Mouse (Mus musculus) embryonic facial prominence, embryonic 11.5 days (tissue): Measurements from ENCODE around the gene Lef1. TPM values are rescaled to one million over a fixed set of nuclear protein-coding genes. Genes with fewer than 3 reads are reported as not detected.
A peak's percentile ranks its signal among the peaks of the same experiment; 100 is the strongest.

Experiments
- ATAC-seq: fragments of 200-750 bp; cut with Nextera tagmentation; replicated peaks from 2 replicates; pipeline ENCODE4 v1.8.0; 2017; ENCODE audit warnings: low read depth; ENCODE audit not compliant: insufficient number of reproducible peaks, low FRiP score, low TSS enrichment
- DNase-seq: peaks from one replicate; pipeline ENCODE4 v3.0.0-alpha.2; 2015; ENCODE audit warnings: low spot score
- H3K27ac ChIP-seq: fragments of 300-500 bp; sonication (generic); replicated peaks from 2 replicates; pipeline ENCODE4 v1.5.1; 2014; ENCODE audit warnings: mild to moderate bottlenecking, low read depth, low read length, control low read depth
- H3K27me3 ChIP-seq: fragments of 300-500 bp; sonication (generic); 2 replicates; pipeline ENCODE4 v1.6.1; 2014; ENCODE audit warnings: mild to moderate bottlenecking, low read length, moderate library complexity, mixed read lengths; ENCODE audit not compliant: control insufficient read depth, insufficient read depth
- H3K36me3 ChIP-seq: fragments of 300-500 bp; sonication (generic); replicated peaks from 2 replicates; pipeline ENCODE4 v1.6.1; 2014; ENCODE audit warnings: low read depth, mild to moderate bottlenecking, low read length, moderate library complexity, mixed read lengths; ENCODE audit not compliant: control insufficient read depth, insufficient read depth
- H3K4me1 ChIP-seq: fragments of 300-500 bp; sonication (generic); 2 replicates; pipeline ENCODE4 v1.6.1; 2014; ENCODE audit warnings: low read length, mixed read lengths; ENCODE audit not compliant: control insufficient read depth, insufficient read depth
- H3K4me2 ChIP-seq: fragments of 300-500 bp; sonication (generic); 2 replicates; pipeline ENCODE4 v1.6.1; 2014; ENCODE audit warnings: low read depth, mild to moderate bottlenecking, control low read depth, low read length, moderate library complexity
- H3K4me3 ChIP-seq: fragments of 300-500 bp; sonication (generic); 2 replicates; pipeline ENCODE4 v1.5.1; 2014; ENCODE audit warnings: low read depth, low read length, control low read depth
- H3K9ac ChIP-seq: fragments of 300-500 bp; sonication (generic); replicated peaks from 2 replicates; pipeline ENCODE4 v1.6.1; 2014; ENCODE audit warnings: mild to moderate bottlenecking, control low read depth, low read length
- H3K9me3 ChIP-seq: fragments of 300-500 bp; sonication (generic); replicated peaks from 2 replicates; pipeline ENCODE4 v1.6.1; 2016; ENCODE audit warnings: mild to moderate bottlenecking, low read length, inconsistent platforms, mixed read lengths; ENCODE audit not compliant: control insufficient read depth
- WGBS: fragments of 180-500 bp; shearing (Covaris S2); extraction: QIAGEN DNeasy Blood & Tissue Kit; methylation state at CpG from one replicate; pipeline ENCODE4 v1.1.7; 2014; 5-methylcytosine and 5-hydroxymethylcytosine counted together
- polyA plus RNA-seq: library from polyadenylated mRNA; unstranded; fragments of >200 nt; fragmentation: Nextera tagmentation; extraction: Ambion mirVana; gene quantifications from 2 replicates; pipeline ENCODE4 v1.2.1, GENCODE M21; 2014

The Lef1 gene
- polyA plus RNA-seq, 1 experiment from 2014 or later: 87.2 TPM

GRCm38 (mm10) chr3:131237785-131238633 lies 127.7 kb downstream of the Lef1 start:
- ATAC-seq (peak; percentile 76), DNase-seq (peak; percentile 90)
- Histone ChIP-seq H3K4me2 (no peak overlapping the region), H3K9ac (no peak overlapping the region), H3K27me3 (no peaks in the 10 kb centered on the region), H3K27ac (no peak overlapping the region), H3K9me3 (no peaks in the 10 kb centered on the region), H3K36me3 (no peaks in the 10 kb centered on the region; the same call in 1 of the 2 replicates), H3K4me3 (no peak overlapping the region), H3K4me1 (no peaks in the 10 kb centered on the region)
- WGBS: 63% methylated on average over 19 of the region's 19 CpGs

GRCm38 (mm10) chr3:131245766-131246578 lies 135.7 kb downstream of the Lef1 start:
- H3K4me2 ChIP-seq: no peak overlapping the region
- no peak overlapping the region for H3K27ac ChIP-seq
- ATAC-seq: no peak
- no peaks in the 10 kb centered on the region; the same call in 1 of the 2 replicates for H3K4me1 ChIP-seq
- H3K27me3 ChIP-seq: no peaks in the 10 kb centered on the region
- DNase-seq: peak; percentile 87
- H3K9me3 ChIP-seq: no peaks in the 10 kb centered on the region
- 62% methylated on average over 11 of the region's 11 CpGs for WGBS
- no peak overlapping the region for H3K4me3 ChIP-seq
- H3K9ac ChIP-seq: no peak overlapping the region
- no peaks in the 10 kb centered on the region; the same call in 1 of the 2 replicates for H3K36me3 ChIP-seq

- no peak overlapping the region for H3K27ac ChIP-seq
- no peak for DNase-seq
- no peaks in the 10 kb centered on the region; the same call in 1 of the 2 replicates for H3K36me3 ChIP-seq
- no peak overlapping the region for H3K9ac ChIP-seq
- H3K4me2 ChIP-seq: no peak overlapping the region
- no peaks in the 10 kb centered on the region for H3K9me3 ChIP-seq
- 91% methylated on average over 8 of the region's 8 CpGs for WGBS
- H3K4me3 ChIP-seq: no peak overlapping the region
- no peak for ATAC-seq
- no peaks in the 10 kb centered on the region; the same call in 1 of the 2 replicates for H3K4me1 ChIP-seq
- no peaks in the 10 kb centered on the region for H3K27me3 ChIP-seq
These were observed 136.3 kb downstream of the Lef1 start for GRCm38 (mm10) chr3:131246579-131247046.

- Histone ChIP-seq H3K9me3 (no peaks in the 10 kb centered on the region), H3K36me3 (no peaks in the 10 kb centered on the region), H3K4me3 (no peak overlapping the region), H3K27me3 (no peaks in the 10 kb centered on the region), H3K9ac (no peak overlapping the region), H3K27ac (no peak overlapping the region), H3K4me1 (no peaks in the 10 kb centered on the region; the same call in 1 of the 2 replicates), H3K4me2 (no peak overlapping the region)
- DNase-seq: no peak
- ATAC-seq: no peak
- WGBS: 81% methylated on average over 6 of the region's 6 CpGs
These were observed 137.2 kb downstream of the Lef1 start for GRCm38 (mm10) chr3:131247447-131247846.

- H3K36me3 ChIP-seq: no peaks in the 10 kb centered on the region
- no peaks in the 10 kb centered on the region for H3K9me3 ChIP-seq
- no peak overlapping the region for H3K4me3 ChIP-seq
- WGBS: 89% methylated on average over 5 of the region's 5 CpGs
- H3K9ac ChIP-seq: no peak overlapping the region
- no peak overlapping the region for H3K27ac ChIP-seq
- ATAC-seq: no peak
- no peaks in the 10 kb centered on the region; the same call in 1 of the 2 replicates for H3K4me1 ChIP-seq
- no peak for DNase-seq
- no peaks in the 10 kb centered on the region for H3K27me3 ChIP-seq
- H3K4me2 ChIP-seq: no peak overlapping the region
These were observed 137.6 kb downstream of the Lef1 start for GRCm38 (mm10) chr3:131247851-131248250.

GRCm38 (mm10) chr3:131248444-131248843 lies 138.2 kb downstream of the Lef1 start:
- DNase-seq: no peak
- Histone ChIP-seq H3K4me3 (no peak overlapping the region), H3K36me3 (no peaks in the 10 kb centered on the region), H3K9me3 (no peaks in the 10 kb centered on the region), H3K4me2 (no peak overlapping the region), H3K27me3 (no peaks in the 10 kb centered on the region), H3K27ac (no peak overlapping the region), H3K4me1 (no peaks in the 10 kb centered on the region; the same call in 1 of the 2 replicates), H3K9ac (no peak overlapping the region)
- ATAC-seq: no peak
- 85% methylated on average over 10 of the region's 10 CpGs for WGBS

GRCm38 (mm10) chr3:131250283-131250682 lies 140.0 kb downstream of the Lef1 start:
- no peak for ATAC-seq
- Histone ChIP-seq H3K4me3 (no peak overlapping the region), H3K9me3 (no peaks in the 10 kb centered on the region), H3K27ac (no peak overlapping the region), H3K27me3 (no peaks in the 10 kb centered on the region), H3K4me2 (no peak overlapping the region), H3K36me3 (no peaks in the 10 kb centered on the region), H3K4me1 (no peaks in the 10 kb centered on the region), H3K9ac (no peak overlapping the region)
- no peak for DNase-seq
- WGBS: 90% methylated on average over 2 of the region's 2 CpGs
